Mouse (Mus musculus) bone marrow macrophage, adult 2 months (primary cell): ENCODE measurements around the gene Cyp2a4. TPM values are rescaled to one million over a fixed set of nuclear protein-coding genes. Genes with fewer than 3 reads are reported as not detected.
"Not testable (repeated sequence)": the region's sequence is repeated elsewhere in the genome, so short reads cannot be mapped to it uniquely, and the experiment has no call there.

Source experiments
- H3K27ac ChIP-seq: 2 replicates; pipeline ENCODE4 v1.5.1; 2012; ENCODE audit warnings: low read depth, low read length; ENCODE audit not compliant: insufficient read depth
- H3K4me1 ChIP-seq: 2 replicates; pipeline ENCODE4 v1.6.1; 2012; ENCODE audit warnings: low read length; ENCODE audit not compliant: control insufficient read depth, insufficient read depth
- H3K4me3 ChIP-seq: 2 replicates; pipeline ENCODE4 v1.5.1; 2012; ENCODE audit warnings: mild to moderate bottlenecking, low read length, moderate library complexity; ENCODE audit not compliant: insufficient read depth
- CTCF ChIP-seq: IDR thresholded peaks from 2 replicates; pipeline ENCODE4 v1.5.1; 2012; ENCODE audit warnings: low read depth, mild to moderate bottlenecking, low read length, moderate library complexity
- polyA plus RNA-seq: library from polyadenylated mRNA; stranded (reverse); fragments of >200 nt; gene quantifications from 2 replicates; pipeline ENCODE4 v1.2.4, GENCODE M21; 2012; ENCODE audit not compliant: missing spikeins, insufficient read depth, insufficient read length

Cyp2a4 gene
- not detected in 2 replicates for polyA plus RNA-seq

DNA sequence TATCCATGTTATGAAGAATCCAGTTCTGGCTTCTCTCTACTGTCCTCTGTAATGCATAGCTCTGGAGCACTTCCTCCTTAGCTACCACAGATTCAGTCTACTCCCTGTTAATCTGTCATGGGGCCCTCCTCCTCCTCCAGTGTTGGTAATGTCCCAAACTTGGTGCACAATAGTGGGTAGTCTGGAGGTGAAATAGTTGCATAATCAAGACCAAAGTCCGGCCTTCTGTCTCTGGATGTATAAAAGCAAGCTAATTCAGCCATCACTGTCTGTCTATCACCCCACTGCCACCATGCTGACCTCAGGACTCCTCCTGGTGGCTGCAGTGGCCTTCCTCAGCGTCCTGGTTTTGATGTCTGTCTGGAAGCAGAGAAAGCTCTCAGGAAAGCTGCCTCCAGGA lies at the start of gene Cyp2a4:
Cyp2a4 (plus strand) TSS at position 244 of the 400 bp plus-strand sequence.
- not testable (repeated sequence) for H3K4me1 ChIP-seq, H3K4me3 ChIP-seq

DNA sequence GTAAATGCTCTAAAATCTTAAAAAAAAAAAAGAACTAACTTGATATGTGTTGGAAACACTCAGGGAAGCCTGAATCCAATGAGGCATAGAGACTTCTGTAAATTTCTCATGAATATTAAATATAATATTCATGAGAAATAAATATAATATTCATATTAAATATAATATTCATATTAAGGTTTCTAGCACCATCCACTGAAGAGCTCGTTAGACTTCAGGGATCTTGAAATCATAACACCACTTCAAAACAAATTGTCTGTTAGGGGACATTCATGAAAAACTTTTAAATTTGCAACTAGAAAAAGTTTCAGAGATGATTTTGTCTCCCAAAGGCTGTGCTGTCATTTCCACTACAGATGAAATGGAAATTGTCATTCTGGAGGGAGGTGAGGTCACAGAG lies 46.9 kb upstream of the Cyp2a4 start, which contains the start of gene Vmn1r184:
Vmn1r184 (plus strand) TSS at position 301 of the 400 bp plus-strand sequence.
- H3K4me3 ChIP-seq, H3K27ac ChIP-seq, H3K4me1 ChIP-seq: not testable (repeated sequence)

More for the DNA sequence above, at the start of gene Cyp2a4:
- not testable (repeated sequence) for H3K27ac ChIP-seq

DNA sequence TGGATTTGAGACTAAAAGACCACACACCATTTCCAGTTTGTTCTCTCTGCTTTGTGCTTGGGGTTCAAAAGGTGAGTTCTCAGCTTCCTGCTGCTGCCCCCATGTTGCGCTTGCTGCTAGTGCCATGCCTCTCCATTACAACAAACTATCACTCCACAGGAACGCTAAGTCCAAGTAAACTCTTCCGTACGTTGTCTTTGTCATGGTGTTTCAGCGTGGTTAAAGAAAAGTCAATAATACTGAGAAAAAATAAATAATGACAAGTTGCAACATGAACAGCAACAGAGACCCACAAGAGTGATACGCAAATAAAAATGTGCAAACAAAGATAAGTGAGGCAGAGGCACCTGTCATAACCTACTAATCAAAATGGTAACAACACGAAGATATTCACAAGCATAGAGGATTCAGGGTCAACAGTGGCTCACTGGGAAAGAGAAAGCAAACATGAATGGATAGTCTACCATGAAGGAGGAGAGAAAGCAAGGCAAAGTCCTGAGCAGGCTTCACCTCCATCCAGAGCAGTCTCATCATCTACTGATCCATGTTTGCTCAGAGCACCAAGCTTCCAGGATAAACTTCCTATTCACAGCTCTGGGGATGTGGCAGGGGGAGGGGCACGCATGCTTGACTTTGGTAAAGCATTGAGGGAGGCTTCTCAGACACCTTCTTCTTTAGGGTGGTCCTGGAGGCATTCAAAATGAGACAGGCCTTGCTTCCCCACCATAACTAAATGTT lies 3.4 kb upstream of the Cyp2a4 start:
- not testable (repeated sequence) for H3K4me1 ChIP-seq, H3K27ac ChIP-seq, H3K4me3 ChIP-seq

DNA sequence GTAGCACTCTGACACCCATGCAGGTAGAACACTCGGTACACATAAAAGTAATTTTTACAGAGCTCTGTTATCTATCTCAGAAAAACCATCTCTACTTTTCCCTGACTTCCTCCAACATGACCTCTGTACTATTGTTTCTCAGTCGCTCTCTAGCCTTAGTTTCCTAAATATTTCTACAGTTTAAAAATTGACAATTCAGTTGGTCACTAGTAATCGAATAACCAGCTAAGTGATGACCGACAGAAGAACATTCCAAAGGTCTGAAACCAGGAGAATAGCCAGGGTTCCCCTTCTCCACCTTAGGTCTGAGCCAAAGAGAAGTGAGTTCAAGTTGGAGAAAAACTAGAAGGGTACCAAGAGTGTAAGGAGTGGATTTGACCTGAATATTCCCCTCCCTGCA lies 4.8 kb downstream of the Cyp2a4 start:
- not testable (repeated sequence) for H3K4me3 ChIP-seq, H3K27ac ChIP-seq, H3K4me1 ChIP-seq

DNA sequence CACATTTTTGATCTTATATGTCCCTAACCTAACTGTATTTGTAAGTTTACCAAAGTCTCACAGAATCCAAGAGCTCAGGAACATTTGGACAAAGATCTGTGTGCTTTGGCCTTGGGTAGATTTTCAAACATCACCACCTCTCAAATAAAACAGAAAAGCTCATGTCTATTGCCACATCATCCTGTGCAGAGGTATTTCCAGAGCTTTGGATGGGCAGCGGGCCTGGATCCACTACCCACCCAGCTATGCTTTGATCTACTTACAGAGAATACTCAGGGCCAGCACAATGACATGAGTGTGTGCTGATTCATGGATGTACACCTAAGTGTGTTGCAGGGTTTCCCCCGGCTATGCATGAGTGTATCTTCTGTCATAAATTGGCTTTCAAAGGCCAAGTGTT lies 8.2 kb downstream of the Cyp2a4 start:
- H3K4me1 ChIP-seq, H3K27ac ChIP-seq, H3K4me3 ChIP-seq: not testable (repeated sequence)

DNA sequence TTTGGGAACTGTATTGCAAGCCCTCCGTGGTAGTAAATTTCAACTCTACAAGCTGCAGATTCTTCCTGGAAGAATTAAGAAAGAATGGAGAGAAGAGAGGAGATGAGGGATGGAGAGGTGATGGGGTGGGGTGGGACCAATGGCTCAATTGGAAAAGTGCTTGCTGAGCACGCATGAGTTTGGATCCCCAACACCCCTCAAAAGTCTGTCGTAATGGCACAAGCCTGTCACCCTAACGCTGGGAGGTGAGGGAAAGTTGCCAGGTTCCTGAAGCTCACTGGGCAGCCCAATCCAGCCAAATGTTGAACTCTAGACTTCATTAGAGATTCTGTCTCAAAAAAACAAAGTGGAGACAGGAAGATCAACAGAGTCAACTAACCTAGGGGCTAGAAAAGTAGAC lies 8.8 kb downstream of the Cyp2a4 start:
- H3K4me1 ChIP-seq, H3K27ac ChIP-seq: not testable (repeated sequence)

DNA sequence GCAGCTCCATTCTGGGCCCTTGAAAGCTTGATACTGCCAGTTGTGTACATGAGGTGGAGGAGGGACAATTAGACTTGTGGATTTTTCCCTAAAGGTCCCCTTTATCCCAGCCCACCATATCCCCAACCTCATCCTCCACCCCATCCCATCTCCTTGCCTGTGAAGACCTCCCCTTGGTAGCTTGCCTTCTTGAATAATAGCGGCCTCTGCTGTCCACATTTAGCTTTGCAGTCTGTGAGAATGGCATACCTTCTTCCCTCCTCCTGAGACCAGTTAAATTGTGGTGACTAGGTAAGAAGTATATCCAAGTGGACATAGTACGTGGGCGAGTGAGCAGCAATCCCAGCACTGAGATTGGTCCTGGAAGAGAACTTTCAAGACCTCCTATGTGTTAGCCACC lies 13.4 kb downstream of the Cyp2a4 start:
- not testable (repeated sequence) for H3K4me3 ChIP-seq, H3K4me1 ChIP-seq, H3K27ac ChIP-seq
- peak; percentile 54; the same call in 1 of the 2 replicates for TF ChIP-seq CTCF

More for the DNA sequence above, 8.8 kb downstream of the Cyp2a4 start:
- not testable (repeated sequence) for H3K4me3 ChIP-seq

DNA sequence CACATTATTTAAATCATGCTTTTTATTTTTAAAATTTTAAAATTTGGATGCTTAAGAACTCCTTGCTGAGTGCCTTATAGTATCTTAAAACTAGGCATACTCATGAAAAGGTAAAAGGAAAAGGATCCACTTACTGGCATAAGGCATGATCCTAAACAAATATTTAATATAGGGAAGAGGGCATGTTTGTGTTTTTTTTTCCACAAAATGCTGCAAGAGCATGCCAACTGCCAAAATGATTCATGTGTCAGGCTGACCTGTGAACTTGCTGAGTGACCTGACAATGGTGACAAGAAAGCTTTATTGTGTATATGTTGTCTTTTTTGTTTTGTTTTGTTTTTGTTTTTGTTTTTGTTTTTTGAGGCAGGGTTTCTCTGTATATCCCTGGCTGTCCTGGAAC lies 43.2 kb downstream of the Cyp2a4 start:
- not testable (repeated sequence) for H3K27ac ChIP-seq, H3K4me1 ChIP-seq, H3K4me3 ChIP-seq

DNA sequence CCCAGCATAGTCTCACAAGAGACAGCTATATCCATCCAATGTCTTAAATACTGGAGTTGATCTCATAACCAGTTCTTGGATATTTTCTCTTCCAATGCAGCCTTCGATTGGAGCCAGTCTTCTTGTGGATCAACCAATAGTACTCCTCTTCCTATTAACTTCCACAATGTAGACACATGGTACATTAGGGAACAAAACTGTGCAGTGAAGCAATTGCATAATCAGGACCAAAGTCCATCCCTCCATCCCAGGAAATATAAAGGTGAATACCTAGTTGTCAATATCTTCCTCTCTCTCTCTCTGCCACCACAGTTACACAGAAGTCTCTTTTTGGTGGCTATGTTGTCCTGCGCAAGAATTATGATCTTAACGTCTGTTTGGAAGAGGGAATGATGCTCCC lies 45.3 kb downstream of the Cyp2a4 start:
- not testable (repeated sequence) for H3K4me1 ChIP-seq, H3K27ac ChIP-seq, H3K4me3 ChIP-seq

DNA sequence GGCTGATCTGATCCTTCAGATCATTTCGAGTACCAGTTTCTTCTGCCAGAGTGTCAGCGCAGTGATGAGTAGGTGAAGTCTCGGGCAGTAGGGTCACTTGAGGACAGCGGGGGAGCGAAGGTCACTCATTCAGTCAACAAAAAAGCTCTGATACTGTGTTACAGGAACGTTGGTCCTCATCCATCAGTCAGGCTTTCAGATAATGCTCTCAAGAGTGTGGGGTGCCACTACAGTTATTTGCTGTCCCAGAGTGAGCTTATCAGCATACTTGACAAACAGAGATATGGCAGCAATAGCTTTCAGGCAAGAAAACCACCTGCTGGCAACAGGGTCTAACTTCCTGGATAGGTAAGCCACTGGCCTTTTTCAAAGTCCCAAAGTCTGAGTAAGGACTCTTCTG lies 49.8 kb downstream of the Cyp2a4 start:
- not testable (repeated sequence) for H3K27ac ChIP-seq, H3K4me1 ChIP-seq, H3K4me3 ChIP-seq

Other genes starting within 250 kb of the Cyp2a4 start
- not detected in 2 replicates for gene Cyp2b13, start 245.7 kb upstream of the Cyp2a4 start, polyA plus RNA-seq
- gene Cyp2b9, start 133.8 kb upstream of the Cyp2a4 start, polyA plus RNA-seq, result not detected in 2 replicates
- gene Vmn1r184, start 46.8 kb upstream of the Cyp2a4 start, polyA plus RNA-seq, result not detected in 2 replicates
- gene Nlrp9c, start 96.5 kb downstream of the Cyp2a4 start, polyA plus RNA-seq, result 0.36 TPM in 1 of 2 replicates, not detected in the other
- gene Nlrp4a, start 127.9 kb downstream of the Cyp2a4 start, polyA plus RNA-seq, result not detected in 2 replicates
- gene Nlrp9a, start 227.9 kb downstream of the Cyp2a4 start, polyA plus RNA-seq, result not detected in 2 replicates